Mouse (Mus musculus): Measurements from ENCODE around the gene Fhl3.

GRCm38 (mm10) chr4:124701052-124701845 is 748 bp downstream of the Fhl3 start:
- TF ChIP-seq POLR2A (IDR thresholded peaks at IDR 0.05; ENCODE audit: borderline replicate concordance, insufficient read depth, low read length) (no peak), CTCF (IDR thresholded peaks at IDR 0.05; ENCODE audit: borderline replicate concordance, insufficient read depth, low read depth, low read length) (no peak)
